Mouse (Mus musculus) ZHBTc4 (cell line): ENCODE data around the gene Pfdn2.

ENCODE experiments used
- DNase-seq: peaks from one replicate; pipeline ENCODE4 v3.0.0-alpha.2; 2011; ENCODE audit warnings: low read depth, low spot score

The Pfdn2 gene

GRCm38 (mm10) chr1:171355812-171356340 is 10.4 kb downstream of the Pfdn2 start:
- peak; percentile 66 for DNase-seq

DNA sequence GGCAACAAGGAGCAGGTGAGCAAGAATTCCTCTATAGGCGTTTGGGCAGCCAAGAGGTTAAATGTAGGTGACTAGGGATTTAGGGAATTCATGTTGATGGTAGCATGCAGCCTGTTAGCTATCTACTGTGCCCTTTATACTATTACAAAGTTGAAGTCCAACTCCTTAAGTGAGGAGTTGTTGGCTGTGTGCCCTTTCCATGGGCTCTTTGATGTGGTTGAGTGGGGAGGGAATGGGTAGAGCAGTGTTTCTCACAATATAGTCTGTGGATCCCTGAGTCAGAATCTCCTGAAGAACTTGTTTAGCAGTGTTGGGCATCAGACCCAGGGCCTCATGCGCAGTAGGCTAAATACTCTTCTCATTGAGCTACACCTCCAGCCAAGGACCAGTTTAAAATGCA is 11.3 kb downstream of the Pfdn2 start:
- DNase-seq = no peak

GRCm38 (mm10) chr1:171358421-171358820 is 13.0 kb downstream of the Pfdn2 start:
- DNase-seq = peak; percentile 25

- DNase-seq = no peak
These were observed 14.8 kb downstream of the Pfdn2 start for GRCm38 (mm10) chr1:171360253-171360652.

DNA sequence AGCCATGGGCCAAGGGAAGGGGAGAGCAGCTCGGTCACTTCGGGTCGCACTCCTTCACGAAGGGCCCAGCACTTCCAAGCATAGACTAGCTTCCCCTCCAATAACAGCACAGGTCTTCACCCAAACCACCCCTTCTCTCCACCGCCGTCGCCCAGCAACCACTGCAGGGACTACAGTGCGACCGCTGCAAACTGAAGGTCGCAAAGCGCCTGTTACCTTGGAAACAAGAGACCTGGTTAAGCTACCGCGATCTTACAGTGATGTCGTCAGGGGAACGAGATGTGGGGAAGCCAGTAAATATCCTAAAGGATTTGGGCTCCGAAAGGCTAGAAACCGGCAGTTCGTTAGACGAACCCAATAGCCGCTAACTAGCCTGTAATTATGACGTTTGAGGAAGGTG is 15.2 kb downstream of the Pfdn2 start, which contains the start of gene Klhdc9:
Klhdc9 (minus strand) TSS at position 143 of the 400 bp plus-strand sequence.
- DNase-seq = peak; percentile 97

DNA sequence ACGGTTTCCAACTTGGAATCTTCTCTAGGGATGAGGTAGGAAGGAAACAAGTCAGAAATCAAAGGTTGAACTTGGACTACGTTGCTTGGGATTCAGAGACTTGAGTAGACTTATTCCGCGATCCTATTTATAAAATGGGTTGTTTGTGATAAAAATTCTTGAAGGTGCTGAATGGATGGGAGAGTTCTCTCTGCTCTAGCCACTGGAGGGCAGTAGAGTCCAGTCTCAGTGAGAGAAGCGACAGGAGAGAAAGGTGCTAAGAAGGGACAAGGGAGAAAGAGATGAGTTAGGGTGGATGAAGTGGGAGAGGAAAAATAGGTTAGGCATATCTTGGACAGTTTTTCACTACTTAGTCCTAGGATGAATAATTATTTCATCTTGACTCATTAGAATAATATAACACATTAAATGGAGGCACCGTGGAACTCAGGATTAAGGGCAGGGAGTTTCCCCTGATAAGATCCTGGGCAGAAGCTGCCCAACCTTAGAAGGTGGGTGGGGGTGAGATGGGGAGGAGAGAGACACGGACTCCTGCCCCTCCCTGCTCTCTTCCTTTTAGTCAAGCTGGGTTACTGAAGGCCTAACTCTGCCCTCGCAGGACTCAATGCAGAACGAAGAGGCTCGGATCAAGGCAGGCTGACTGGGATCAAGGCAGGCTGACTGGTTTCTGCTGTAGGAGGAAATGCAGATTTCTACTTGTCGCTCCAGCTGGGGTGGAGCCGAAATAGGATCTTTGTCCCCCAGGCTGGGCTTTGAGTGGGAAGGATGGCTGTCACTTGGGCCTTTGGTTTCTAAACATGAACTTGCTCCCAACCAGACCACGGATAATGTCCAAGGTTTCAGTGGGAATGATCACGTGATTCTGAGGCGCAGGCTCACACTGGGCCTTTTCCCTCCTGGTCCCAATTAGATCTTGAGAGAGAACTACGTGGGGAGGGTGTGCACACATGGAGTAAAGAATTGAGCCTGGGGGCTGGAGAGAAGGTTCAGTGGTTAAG is 15.9 kb downstream of the Pfdn2 start:
- peak; percentile 88 for DNase-seq

- DNase-seq = no peak
These were observed 20.5 kb downstream of the Pfdn2 start for GRCm38 (mm10) chr1:171365934-171366333.

DNA sequence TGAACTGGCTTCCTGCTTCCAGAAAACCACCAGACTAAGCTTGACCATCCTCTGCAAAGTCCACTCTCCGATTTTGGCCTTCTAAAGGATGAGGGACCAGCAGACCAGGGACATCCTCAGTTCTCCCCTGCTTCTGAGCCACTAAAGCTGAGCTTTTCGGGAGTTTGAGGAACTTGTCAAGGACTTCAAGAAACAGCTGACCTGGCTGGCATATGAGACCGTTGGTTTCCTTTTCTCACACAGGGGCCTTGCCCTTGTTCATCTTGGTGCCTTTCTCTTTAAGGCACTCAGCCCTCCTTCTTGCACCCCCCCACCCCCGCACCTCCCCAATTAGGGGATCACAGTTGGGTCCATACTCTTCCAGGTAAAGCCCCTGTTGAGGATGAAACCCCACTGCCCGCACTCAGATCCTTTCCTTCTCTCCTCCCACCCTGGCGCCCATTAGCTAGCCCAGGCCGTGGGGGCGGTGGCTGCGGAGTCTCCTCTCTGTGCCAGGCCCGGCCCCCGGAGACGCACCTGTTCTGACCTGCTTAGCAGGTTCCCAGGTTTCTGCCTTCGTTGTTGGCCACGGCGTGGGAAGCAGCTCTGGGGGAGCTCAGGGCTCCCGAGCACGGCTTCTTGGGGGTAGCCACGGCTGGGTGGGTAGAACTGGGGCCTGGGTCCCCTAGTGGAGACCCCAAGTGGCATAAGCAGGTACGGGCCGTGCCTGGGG is 24.5 kb downstream of the Pfdn2 start, which contains the start of gene Nectin4:
Nectin4 (plus strand) TSS at position 255 of the 712 bp plus-strand sequence.
- no peak for DNase-seq

DNA sequence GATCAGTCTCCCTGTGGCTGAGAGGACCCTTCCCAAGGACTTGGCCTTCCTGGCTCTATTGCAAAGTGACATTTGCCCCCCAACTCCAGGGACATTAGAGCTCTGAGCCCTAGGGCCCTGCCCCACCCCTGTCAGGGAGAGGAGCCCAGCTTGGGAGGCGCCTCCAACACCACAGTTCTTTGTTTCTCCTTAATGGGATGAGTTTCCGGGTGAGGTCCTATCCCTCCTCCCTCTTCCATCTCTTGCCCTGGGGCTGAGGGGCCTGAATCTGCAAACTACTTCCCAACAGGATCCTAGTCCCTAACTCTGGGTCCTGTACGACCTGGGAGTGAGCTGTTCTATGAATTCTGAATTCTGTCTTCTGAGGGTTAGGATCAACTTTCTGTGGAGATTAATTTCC is 27.4 kb downstream of the Pfdn2 start:
- peak; percentile 50 for DNase-seq

- no peak for DNase-seq
These were observed 28.5 kb downstream of the Pfdn2 start for GRCm38 (mm10) chr1:171373946-171374345.

GRCm38 (mm10) chr1:171375646-171376097 is 30.2 kb downstream of the Pfdn2 start:
- no peak for DNase-seq

DNA sequence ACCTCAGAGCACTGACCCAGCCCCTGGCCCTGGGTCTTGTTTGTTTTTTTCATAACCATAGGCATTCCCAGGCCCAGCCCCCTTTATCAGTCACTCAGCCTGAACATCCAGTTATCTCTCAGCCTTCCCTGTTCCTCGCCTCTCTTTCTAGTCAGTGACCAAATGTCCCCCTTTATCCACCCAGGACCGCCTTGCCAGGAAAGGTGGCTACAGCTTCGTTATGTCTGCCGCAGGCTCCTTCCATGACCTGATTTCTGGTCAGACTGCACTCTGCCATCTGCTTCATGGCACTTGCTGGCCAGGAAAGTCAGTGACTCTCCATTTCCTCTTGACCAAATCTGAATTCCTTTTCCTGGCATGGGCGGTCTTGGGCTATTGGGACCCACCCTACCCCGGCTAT is 32.8 kb downstream of the Pfdn2 start:
- no peak for DNase-seq

DNA sequence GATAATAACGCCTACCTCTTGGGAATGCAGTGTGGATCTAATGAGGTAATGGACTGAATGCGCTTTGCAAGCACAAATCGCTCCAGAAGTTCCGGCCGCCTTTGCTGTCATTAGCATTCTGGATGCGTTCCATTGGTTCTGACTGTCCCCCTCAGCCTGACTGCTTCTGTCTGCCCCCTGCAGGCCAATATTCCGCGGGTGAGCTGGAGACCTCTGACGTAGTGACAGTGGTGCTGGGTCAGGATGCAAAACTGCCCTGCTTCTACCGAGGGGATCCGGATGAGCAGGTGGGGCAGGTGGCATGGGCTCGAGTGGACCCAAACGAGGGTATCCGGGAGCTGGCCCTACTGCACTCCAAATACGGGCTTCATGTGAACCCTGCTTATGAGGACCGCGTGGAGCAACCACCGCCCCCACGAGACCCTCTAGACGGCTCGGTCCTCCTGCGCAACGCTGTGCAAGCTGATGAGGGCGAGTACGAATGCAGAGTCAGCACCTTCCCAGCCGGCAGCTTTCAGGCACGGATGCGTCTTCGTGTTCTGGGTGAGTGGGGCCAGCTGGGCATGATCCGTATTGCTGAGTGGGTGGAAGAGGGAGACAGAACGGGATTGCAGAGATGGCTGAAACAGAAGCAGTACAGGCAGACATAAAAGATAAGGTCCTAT is 34.6 kb downstream of the Pfdn2 start:
- DNase-seq = peak; percentile 90

DNA sequence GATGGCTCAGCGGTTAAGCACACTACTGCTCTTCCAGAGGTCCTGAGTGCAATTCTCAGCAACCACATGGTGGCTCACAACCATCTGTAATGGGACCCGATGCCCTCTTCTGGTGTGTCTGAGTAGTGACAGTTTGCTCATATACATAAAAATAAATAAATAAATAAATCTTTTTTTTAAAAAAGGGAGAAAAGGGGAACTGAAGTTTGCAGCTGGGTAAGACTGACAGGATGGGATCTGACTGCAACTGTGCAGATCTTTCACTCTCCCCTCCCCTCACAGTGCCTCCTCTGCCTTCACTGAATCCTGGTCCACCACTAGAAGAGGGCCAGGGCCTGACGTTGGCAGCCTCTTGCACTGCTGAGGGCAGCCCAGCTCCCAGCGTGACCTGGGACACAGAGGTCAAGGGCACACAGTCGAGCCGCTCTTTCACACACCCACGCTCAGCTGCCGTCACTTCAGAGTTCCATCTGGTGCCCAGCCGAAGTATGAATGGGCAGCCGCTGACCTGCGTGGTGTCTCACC is 36.7 kb downstream of the Pfdn2 start:
- no peak for DNase-seq

GRCm38 (mm10) chr1:171384361-171384760 is 38.9 kb downstream of the Pfdn2 start:
- peak; percentile 39 for DNase-seq

- DNase-seq = no peak
These were observed 39.7 kb downstream of the Pfdn2 start for GRCm38 (mm10) chr1:171385171-171385570.

DNA sequence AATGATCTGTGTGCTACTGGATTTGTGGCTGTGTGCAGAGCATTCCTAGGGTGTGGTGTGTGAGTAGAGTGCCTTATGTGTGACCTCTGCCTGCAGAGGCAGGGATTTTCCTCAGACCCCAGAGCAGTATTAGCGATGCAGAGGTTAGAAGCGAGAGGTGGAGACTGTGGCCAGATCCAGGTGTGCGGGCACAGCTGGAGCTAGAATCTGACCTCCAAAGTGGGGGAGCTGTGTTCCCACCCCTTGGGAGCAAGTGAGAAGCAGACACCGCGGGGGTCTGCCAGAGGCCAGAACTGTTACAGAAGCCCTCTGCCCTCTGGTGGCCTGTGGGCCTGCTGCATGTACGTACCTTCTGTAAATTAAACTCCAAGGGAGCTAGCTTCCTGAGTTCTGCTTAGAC is 41.6 kb downstream of the Pfdn2 start:
- DNase-seq = peak; percentile 68

DNA sequence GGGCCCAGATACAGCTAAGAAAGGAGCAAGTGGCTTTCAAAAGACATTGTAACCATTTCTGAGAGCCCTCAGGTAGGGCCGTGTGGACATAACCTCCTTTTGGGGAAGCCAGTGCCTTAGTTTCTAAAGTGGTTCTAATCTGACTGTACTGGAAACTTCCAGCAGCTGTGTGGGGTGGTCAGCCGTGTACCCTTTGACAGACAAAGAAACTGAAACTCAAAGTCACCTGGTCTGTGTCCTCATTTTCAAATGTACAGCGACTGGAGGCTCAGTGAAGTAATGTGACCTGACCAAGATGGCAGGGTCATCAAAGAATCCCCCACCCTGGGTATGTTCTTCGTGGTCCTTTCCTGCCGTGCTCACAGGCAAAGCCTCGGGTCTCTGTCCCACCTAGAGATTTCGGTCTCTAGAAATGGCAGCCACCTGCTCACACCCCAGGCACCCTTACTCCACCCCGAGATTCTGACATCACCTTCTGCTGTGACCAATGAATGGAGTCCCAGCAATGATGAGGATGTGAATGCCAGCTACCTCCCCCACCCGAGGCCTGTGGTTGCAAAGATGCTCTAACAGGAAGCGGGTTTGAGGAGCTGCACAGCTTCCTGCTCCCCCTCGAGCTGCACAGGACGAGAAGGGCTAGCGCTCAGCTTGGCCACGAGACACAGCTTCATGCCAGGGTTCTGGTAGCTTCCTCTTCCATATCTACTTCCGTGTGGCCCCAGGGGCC is 43.1 kb downstream of the Pfdn2 start, which contains the start of gene Arhgap30:
Arhgap30 (plus strand) TSS at position 579 of the 727 bp plus-strand sequence.
- no peak for DNase-seq

DNA sequence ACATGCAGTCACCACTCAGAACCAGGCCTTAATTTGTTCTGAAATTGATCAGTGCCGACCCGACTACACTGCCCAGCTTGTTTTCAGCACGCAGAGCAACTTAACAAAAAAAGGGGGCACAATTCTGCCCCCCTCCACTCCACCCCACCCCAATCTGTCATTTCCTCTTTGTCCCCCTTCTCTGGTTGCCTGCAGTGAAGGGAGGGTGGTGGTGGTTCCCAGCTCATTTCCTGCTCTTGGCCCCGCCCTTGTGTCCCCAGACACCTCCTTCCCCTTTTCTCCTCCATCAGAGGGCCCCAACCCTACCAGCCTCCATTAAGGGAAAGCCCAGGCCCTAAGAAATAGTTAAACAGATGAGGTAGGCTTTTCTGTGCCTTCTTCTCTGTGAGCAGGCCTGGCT is 44.6 kb downstream of the Pfdn2 start:
- DNase-seq = no peak

DNA sequence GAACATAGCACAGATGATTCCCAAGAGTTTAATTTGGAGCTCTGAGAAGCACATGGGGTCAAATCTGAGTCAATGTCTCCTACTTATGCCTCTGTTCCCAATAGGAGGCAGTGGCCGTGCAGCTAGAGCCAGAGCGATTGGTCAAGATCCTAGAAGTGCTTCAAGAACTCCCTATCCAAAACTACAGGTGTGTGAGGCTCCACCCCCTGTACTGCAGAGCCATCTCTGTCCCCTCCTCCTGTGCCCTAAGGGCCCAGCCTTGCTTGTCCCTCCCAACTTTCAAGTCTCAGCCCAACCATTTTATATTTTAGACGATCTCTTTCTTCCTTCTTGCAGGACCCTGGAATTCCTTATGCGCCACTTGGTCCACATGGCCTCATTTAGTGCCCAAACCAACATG is 56.4 kb downstream of the Pfdn2 start:
- peak; percentile 85 for DNase-seq
